In the genomic region with DNA sequence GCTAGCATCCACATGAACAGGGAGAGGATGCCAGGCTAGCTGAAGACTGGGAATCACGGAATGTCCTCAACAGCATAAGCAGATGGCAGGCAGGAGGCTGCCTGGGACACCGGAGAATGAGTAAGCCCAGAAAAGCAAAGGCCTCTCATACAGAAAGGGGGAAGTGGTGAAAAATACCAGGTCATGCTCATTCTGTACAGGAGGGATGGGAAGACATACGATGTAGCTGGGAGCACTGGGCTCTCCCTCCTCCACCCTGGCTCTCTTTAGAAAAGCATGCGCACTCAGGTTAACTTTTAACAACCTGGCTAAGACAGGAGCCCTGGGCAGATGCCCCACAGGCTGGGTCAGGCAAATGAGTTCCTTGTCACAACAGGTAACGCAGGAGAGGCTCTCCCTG, we compare ENCODE assay signal across 15 mouse cellular contexts. TPM values are rescaled to one million over a fixed set of nuclear protein-coding genes. Genes with fewer than 3 reads are reported as not detected.
DNase-seq lines count a peak whose midpoint lies in the region; ATAC-seq and TF ChIP-seq lines count a peak whose summit lies in the region.
"Had no signal": no experiment of that assay in that cellular context is flagged by ENCODE, and none has a peak within 500 bp of the region (broad histone marks: within the 10 kb centered on the region; RNA-seq: fewer than 3 reads in every experiment).

No protein-coding gene starts in this region.

- TF ChIP-seq CTCF in intestine, postnatal 0 days (IDR thresholded peaks at IDR 0.05; ENCODE audit: low read depth): no peak

- no peak overlapping the region for H3K4me2 ChIP-seq in intestine, postnatal 0 days (replicated peaks; ENCODE audit: low read depth)
- H3K4me2 ChIP-seq: limb, embryonic 15.5 days; lung, embryonic 15.5 days; midbrain, embryonic 12.5 days had no signal

- ATAC-seq in intestine, postnatal 0 days: no peak
- ATAC-seq in inflammation-experienced regulatory T-cells, adult 6 months: no peak
- ATAC-seq: Patski had no signal

- H3K9me3 ChIP-seq in intestine, postnatal 0 days (ENCODE audit: control insufficient read depth): no peaks in the 10 kb centered on the region
- H3K9me3 ChIP-seq: forebrain, embryonic 10.5 days; limb, embryonic 15.5 days; lung, embryonic 15.5 days; midbrain, embryonic 12.5 days had no signal

- peak; percentile 64 for DNase-seq in layer of hippocampus, adult 11-12 months (ENCODE audit: low spot score)
- no peak for DNase-seq in layer of hippocampus, postnatal 10 days (ENCODE audit: low spot score in 2 of 2)
- DNase-seq in kidney, adult 9 months: peak; percentile 78
- peak; percentile 78 for DNase-seq in layer of hippocampus, adult 9-11 months
- DNase-seq in right cerebral cortex, postnatal 36 days (ENCODE audit: low spot score in 2 of 2): peak; percentile 55 to 66
- DNase-seq: adrenal gland, postnatal 10 days; gastrocnemius, postnatal 36 days; thymus, postnatal 25 days had no signal

- no peak overlapping the region for H3K4me3 ChIP-seq in intestine, postnatal 0 days (ENCODE audit: low read depth, low read length)
- H3K4me3 ChIP-seq: forebrain, embryonic 10.5 days; limb, embryonic 15.5 days; lung, embryonic 15.5 days; midbrain, embryonic 12.5 days had no signal

- no peaks in the 10 kb centered on the region for H3K36me3 ChIP-seq in intestine, postnatal 0 days (ENCODE audit: control insufficient read depth, insufficient read depth)
- H3K36me3 ChIP-seq: forebrain, embryonic 10.5 days; limb, embryonic 15.5 days; lung, embryonic 15.5 days; midbrain, embryonic 12.5 days had no signal

- H3K27ac ChIP-seq in intestine, postnatal 0 days (ENCODE audit: low read depth, low read length): no peak overlapping the region
- H3K27ac ChIP-seq: forebrain, embryonic 10.5 days; limb, embryonic 15.5 days; lung, embryonic 15.5 days; midbrain, embryonic 12.5 days had no signal

- H3K9ac ChIP-seq in intestine, postnatal 0 days (ENCODE audit: low read depth, low read length): no peak overlapping the region
- H3K9ac ChIP-seq: limb, embryonic 15.5 days; lung, embryonic 15.5 days; midbrain, embryonic 12.5 days had no signal

- no peaks in the 10 kb centered on the region for H3K27me3 ChIP-seq in intestine, postnatal 0 days (replicated peaks; ENCODE audit: control insufficient read depth, insufficient read depth, low read length)
- H3K27me3 ChIP-seq: limb, embryonic 15.5 days; Patski had no signal

- WGBS in intestine, postnatal 0 days: 57% methylated on average over 5 of the region's 5 CpGs

- no peaks in the 10 kb centered on the region for H3K4me1 ChIP-seq in intestine, postnatal 0 days (replicated peaks; ENCODE audit: control insufficient read depth, insufficient read depth, low read length)
- H3K4me1 ChIP-seq: lung, embryonic 15.5 days had no signal

RNA-seq across cellular contexts. Expression of a gene that starts 28.5 kb away (rescaled TPM):
- total RNA-seq in layer of hippocampus, postnatal 10 days (2021): 10 to 100 TPM; 56.9 to 60.9 TPM
- polyA plus RNA-seq in intestine, postnatal 0 days (2015; fragmentation: Nextera tagmentation; extraction: Ambion mirVana): 3.5 and 3.7 TPM in 2 replicates
- polyA plus RNA-seq in inflammation-experienced regulatory T-cells, adult 6 months (2017; shearing (Covaris generic)): 1 to 10 TPM in 2 of 3 experiments, not detected in 1; 2.9 to 3.9 TPM

RNA-seq across cellular contexts. Expression of a gene that starts 38.4 kb away (rescaled TPM):
- total RNA-seq in layer of hippocampus, postnatal 10 days (2021): 10 to 100 TPM; 21.7 to 22.4 TPM
- 46.6 and 48.8 TPM in 2 replicates for polyA plus RNA-seq in intestine, postnatal 0 days (2015; fragmentation: Nextera tagmentation; extraction: Ambion mirVana)
- polyA plus RNA-seq in inflammation-experienced regulatory T-cells, adult 6 months (2017; shearing (Covaris generic)): 10 to 100 TPM; 40.2 to 45.9 (median 43.9) TPM

RNA-seq across cellular contexts. Expression of a gene that starts 57.7 kb away (rescaled TPM):
- 10 to 100 TPM; 33.6 to 35.1 TPM for total RNA-seq in layer of hippocampus, postnatal 10 days (2021)
- polyA plus RNA-seq in intestine, postnatal 0 days (2015; fragmentation: Nextera tagmentation; extraction: Ambion mirVana): 2.0 and 2.3 TPM in 2 replicates
- 1 to 10 TPM; 2.8 to 3.6 (median 3.5) TPM for polyA plus RNA-seq in inflammation-experienced regulatory T-cells, adult 6 months (2017; shearing (Covaris generic))

RNA-seq across cellular contexts. Expression of a gene that starts 58.0 kb away (rescaled TPM):
- 1 to 10 TPM; 2.1 to 2.3 TPM for total RNA-seq in layer of hippocampus, postnatal 10 days (2021)
- 0.20 and 0.22 TPM in 2 replicates for polyA plus RNA-seq in intestine, postnatal 0 days (2015; fragmentation: Nextera tagmentation; extraction: Ambion mirVana)
- polyA plus RNA-seq in inflammation-experienced regulatory T-cells, adult 6 months (2017; shearing (Covaris generic)): under 1 TPM in 1 of 3 experiments, not detected in 2; 0.10 TPM

Comparison
In these comparisons a context has a peak if more than half of its experiments do, and no peak if none do; other contexts are left out.
1. DNase-seq: peak in layer of hippocampus, adult 11-12 months (single experiment), kidney, adult 9 months (single experiment), layer of hippocampus, adult 9-11 months (single experiment) and right cerebral cortex, postnatal 36 days (2 of 2); none in layer of hippocampus, postnatal 10 days (0 of 2).